Mouse (Mus musculus) testis, adult 2 months (tissue): ENCODE results near the gene Dram1.

Experiments
- CTCF ChIP-seq: fragments of 200-500 bp; IDR thresholded peaks from 2 replicates; pipeline ENCODE4 v1.5.1; 2012; ENCODE audit warnings: low read depth, mild to moderate bottlenecking, inconsistent platforms, low read length, moderate library complexity; ENCODE audit not compliant: control insufficient read depth, insufficient read depth, insufficient replicate concordance
- POLR2A ChIP-seq: fragments of 200-500 bp; IDR thresholded peaks from 2 replicates; pipeline ENCODE4 v1.6.1; 2012; ENCODE audit warnings: low read depth, mild to moderate bottlenecking, inconsistent platforms, low read length, moderate library complexity; ENCODE audit not compliant: control insufficient read depth

- TF ChIP-seq POLR2A (no peak), CTCF (no peak)
These were observed 30.9 kb upstream of the Dram1 start for GRCm38 (mm10) chr10:88409751-88410150.
